Mouse (Mus musculus): ENCODE results near the gene Tgm2.

Gene Tgm2

DNA sequence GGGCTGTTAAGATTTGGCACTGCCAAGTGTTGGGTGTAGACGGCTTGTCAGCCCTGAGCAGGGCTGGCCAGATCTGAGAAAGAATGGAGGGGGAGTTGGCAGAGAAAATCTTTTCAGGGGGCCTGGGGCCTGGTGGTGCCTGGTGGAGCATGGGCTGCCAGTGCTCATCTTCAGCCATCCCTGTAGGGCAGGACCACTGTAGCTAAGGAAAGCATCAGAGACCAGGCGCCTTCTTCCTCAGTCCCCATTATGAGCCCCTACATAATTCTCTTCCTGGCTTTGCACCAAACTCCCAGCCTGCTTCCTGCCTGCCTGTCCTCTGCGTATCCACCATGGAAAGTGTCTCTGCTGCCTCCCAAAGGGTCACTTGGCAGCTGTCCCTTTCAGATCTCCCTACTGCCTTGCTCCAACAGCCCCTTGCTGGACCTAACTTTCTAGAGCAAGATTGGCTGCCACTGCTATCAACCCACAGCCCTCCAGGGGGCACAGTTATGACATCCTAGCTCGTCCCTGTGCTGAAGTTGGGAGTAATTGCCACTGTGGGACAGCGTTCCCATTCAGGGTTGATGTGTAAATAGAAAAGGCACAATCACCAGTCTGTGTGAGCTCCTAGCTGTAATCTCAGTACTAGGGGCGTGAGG, 39.2 kb downstream of the Tgm2 start:
- DNase-seq, result peak; percentile 81

DNA sequence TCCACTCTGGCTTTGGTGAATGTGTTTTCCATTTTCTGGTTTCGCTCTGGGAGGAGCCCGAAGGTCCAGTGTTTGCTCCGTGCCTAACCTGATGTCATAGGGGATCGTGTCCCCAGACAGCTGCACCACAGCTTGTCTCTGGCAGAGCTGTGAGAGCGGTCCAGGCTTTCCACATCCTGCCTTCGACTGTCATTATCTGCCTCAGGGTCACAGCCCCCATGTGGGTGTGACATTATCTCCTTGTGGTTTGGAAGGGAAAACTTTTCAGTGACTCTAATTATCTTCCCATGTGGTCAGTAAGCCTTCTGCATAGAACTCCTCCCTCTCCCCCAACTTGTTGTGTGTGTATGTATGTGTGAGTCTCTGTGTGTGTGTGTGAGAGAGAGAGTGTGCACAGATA, 40.6 kb downstream of the Tgm2 start:
- no peak for DNase-seq

DNA sequence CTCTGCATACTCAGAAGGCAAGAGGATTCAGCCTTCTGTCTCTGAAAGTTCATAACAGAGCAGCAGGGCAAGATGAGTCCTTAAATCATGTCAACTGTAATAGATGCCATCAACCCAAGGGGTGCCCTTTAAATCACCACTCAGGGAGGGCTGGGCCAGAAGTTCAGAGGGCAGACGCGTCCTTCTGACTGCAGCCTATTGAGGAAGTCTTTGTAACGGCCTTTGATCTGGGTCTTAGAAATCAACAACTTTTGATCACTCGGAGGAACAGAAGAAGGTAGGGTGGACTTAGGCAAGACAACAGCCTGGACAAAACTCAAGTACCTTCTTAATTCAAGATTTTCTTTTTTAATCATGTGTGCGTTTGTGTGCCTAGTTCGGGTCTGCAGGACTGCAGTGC, 41.3 kb downstream of the Tgm2 start:
- DNase-seq, result no peak

DNA sequence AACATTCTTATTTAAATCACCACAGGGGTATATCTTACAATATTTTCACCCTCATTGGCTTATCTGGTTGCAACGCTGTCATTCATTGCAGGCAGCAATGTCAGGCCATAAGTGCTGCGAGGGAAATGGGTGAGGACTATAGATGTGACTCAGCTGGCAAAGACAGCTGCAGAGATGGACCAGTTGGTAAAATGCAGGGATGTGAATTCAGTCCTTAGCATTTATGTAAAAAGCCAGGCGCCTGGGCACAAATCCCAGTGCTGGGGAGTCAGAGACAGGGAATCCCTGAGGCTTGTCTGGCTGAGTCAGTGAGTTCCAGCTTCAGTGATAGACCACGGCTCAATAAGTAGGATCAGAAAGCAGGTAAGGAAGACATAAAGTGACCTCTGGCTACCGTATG, 44.5 kb downstream of the Tgm2 start:
- no peak for DNase-seq

DNA sequence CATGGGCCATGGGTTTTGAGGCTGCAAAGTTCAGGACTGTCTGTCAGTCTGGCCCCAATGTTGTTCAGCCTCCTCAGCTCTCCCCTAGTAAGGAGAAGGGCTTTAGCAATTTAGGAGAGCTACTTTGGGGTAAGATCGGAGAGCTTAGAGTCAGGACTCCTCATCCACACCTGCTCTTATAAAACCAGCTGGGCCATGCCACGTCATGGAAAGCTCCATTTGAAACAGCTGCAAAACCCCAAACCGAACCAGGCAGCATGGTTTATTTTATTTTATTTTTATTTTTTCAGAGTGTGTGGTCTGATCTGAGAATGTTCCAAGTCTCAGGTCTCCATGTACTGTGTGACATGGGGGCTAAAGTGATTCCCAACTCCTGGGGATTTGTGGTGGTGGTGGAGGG, 46.7 kb downstream of the Tgm2 start:
- no peak for DNase-seq

DNA sequence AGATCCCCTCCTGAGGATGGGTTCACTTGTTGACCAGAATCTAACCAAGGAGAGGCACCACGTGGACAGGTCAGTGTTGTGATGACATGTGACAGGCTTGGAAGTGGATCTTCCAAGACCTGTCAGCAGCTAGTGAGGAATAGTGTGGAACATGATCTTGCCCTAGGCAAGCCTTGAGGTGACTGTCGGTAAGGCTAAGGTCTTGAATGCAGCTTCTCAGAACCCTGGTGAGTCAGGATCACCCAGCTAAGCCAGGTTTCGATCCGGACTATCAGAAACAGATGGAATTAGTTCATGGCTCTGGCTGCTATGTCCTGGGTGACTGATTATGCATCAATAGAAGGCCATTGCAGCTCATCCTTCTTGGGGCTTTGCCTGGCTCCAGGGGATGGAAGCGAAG, 47.5 kb downstream of the Tgm2 start:
- DNase-seq, result no peak

DNA sequence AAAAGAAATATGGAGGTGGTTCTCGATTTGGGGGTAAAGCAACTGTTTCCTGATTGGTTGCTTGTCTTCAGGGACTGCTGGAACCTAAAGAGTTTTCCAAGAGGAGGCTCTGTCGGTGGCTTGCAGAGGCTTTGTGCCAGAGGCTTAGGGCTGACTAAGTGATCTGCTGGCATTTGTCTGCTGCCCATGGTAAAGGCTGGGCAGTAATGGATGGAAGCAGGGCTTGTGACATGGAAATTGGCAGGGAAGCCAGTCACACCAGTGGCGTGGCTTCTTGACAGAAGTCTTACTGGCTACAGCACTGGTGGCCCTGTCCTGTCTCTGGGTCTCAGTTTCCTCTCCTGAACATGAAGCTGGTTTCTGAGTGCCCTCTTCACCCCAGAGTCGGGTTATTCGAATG, 49.2 kb downstream of the Tgm2 start:
- DNase-seq, result no peak

DNA sequence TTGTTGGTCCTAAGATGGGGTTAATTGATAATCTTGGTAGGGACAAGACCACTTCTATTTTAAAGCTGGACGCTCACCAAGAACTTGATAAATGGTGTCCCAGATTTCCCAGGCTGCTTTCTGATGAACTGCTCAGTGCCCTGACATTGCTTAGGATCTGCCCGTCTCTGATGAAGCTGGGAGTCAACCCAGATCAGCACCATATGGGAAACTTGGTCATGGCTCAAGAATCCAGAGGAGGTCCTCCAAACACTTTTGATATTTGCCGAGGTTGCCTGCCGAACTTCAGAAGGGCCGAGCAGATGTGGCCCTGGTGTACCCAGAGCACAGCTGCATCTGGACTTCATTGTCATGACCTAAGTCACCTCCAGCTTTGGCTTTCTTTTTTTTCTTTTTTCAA, 51.4 kb downstream of the Tgm2 start:
- DNase-seq, result no peak

DNA sequence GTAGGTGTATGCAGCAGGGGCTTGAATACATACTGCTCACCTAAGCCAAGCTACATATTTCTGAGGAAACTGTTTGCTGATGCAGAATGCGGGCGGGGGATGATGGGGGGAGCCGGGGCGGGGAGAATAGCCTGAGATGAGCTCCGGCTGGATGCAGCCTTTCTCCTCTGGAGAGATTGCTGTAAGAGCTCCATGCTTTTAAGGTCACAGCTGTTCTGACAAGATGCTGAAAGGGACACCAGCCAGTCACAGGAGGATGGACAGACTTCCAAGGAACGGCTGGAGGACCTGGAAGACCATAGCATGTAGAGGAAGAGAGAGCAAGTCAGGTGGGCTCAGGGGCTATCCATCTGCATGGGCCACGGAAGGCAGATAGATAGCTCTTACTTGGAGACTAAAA, 51.9 kb downstream of the Tgm2 start:
- DNase-seq, result no peak

DNA sequence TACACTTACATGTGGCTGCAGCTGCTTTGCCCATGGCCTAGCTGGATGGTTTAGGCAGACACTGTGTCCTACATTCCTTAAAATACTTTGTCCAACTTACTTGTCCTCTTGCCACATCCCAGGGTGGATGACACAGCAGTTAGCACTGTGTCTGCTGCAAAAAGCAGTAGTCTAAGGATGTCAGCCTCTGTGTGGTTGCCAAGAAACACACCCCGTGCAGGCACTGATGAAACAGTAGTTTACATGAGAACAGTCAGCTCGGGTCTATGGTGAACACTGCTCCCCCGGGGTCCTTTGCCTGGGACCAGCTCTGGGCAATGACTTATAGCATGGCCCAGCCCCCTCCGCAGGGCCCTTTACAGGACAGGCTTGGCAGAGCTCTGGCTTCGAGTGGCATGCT, 52.9 kb downstream of the Tgm2 start:
- DNase-seq, result no peak

DNA sequence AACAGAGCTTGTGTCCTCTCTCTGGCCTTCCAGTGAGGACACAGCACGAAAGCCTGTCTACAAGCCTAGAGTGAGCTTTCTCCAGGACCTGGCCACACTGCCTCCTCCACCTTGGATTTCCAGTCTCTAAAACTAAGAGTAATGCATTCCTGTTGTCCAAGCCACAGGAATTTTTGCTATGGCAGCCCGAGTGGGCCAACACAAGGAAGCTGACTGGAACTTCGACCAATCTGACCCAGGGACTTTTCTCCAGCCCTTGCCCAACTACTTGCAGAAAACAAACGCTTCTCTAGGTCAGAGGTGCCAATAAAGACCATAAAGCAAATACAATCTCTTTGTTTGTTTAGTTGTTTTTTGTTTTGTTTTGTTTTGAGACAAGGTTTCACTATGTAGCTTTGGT, 56.1 kb downstream of the Tgm2 start:
- no peak for DNase-seq

DNA sequence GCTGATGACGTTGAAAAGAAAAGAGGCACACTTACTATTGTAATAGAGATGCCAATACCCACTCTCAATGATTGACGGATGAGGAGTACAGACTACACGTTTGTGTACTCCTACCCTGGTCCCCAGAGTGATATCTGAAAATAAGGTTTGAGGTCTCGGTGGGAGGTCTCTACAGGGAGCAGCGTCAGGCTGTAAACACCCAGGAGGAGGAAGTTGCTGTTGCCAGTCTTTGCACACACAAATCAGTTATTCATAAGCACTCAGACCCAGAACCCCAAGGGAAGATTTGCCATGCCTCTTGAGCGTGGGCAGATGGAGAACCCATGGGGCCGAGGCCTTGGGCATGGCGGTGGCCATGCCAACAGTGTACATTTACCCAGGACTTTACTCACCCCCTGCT, 61.8 kb downstream of the Tgm2 start:
- DNase-seq, result no peak

DNA sequence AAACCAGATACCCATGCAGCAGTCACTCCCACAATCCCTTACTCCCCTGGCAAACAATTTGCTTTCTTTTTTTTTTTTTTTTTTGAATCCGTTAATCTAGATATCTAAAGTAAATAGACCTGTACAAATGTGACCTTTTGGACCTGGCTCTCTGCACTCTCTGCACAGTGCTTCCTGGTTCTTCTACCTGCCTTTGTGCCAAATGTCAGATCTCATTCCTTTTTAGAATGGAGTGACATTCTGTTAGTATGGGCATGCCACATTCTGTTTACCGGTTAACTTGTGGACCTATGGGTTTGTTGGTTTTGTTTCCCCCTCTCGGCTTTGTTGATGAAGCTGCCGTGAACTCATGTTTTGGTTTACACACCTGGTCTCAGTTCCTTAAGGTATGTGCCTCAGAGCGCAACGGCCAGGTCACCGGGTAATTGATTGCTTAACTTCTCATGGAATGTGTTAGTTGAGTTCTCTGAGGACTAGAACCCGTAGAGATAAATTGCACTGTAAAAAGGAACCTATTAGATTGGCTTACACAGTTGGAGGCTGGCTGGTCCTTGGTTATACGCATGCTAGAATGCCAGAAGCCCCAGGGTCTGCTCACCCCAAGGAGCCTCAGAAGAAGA, 65.5 kb downstream of the Tgm2 start:
- DNase-seq, result no peak

DNA sequence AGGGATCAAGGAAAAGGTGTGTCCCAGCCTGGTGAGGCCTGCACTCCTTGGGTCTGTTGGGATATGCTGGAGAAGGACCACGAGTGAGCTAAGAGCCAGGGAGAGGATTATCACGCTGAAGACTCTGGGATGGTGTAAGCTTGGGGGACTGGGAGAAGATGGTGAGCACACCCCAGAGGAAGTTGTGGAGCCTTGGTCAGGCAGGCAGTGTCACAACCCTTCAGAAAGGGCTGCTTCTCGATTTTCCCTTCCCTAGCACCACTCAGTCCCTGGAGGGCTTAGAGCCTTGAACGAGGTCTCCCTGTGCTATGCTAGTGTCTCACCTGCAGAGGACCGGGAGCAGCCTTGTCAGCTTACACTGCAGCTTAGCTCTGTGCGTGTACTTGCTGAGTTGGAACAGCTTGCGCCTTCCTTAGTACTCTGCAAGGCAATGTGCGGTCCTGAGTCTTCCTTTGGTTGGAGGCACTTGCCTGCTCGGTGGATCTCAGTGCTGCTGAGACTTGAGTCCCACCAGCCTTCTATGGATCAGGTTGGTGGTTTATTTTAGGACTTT, 66.3 kb downstream of the Tgm2 start:
- DNase-seq, result peak; percentile 45

DNA sequence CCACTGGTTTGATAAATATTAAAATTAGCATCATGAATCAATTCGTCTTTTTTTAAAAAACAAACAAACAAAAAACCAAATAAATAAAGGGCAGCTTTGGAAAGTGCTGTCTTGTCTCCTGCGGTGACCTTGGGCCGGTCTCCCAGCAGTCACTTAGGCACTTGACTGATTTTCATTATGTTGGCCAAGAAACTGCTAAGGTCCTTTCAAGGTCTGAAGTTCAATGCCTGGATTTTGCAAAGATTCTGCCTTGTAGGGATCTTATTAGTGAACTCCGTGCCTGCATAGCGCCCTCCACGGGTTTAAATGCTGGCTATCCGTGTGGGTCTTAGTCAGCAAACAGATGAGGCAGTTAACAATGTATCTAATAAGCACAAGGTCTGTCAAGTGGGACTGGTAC, 67.3 kb downstream of the Tgm2 start:
- no peak for DNase-seq

DNA sequence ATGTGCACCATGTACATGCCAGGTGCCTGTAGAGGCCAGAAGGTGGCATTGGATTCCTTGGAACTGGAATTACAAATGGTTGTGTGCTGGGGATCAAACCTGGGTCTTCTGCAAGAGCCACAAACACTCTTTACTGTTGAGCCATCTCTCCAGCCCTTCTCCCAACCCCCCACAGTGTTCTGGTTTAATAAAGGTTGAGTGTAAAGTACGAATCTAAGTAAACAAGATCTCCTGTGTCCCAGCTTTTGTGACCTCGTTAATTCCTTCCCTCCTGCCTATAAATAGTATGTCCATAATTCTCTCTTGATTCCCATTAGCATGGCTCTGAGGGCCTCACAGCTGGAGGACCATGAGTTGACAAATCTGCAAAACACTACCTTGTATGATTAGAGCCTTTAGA, 68.3 kb downstream of the Tgm2 start:
- DNase-seq, result peak; percentile 20

DNA sequence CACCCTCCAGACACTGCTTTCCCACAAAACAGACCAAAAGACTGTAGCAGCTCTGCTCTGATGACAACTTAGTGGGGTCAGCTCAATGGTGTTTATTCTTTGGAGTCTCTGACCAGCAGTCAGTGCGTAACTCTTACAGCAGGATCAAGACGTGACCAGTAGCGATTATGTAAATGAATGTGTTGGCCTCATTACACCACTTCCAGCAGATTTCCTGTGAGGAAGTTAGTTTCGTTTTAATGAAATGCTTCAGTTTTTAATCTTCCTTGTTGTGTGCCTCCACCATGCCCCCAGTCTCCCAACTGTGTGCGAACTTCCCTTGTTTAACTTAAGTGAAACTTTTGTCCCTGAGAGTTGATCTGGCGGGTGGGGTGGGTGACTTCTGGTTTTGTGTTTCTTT, 69.5 kb downstream of the Tgm2 start:
- DNase-seq, result no peak

DNA sequence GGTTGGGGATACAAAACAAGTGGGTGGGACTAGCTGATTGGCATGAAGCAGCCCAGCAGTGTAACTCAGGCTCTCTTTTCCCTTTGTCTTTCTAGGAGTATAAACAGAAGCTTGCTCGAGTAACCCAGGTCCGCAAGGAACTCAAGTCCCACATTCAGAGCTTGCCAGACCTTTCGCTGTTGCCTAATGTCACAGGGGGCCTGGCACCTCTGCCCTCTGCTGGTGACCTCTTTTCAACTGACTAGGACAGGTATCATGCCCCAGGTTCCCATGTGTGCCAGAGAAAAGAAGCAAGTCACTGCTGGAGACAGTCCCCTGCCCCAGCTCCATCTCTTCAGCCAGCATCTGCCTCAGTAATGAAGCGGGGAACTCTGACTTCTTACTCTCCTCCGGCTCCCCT, 71.4 kb downstream of the Tgm2 start:
- no peak for DNase-seq

DNA sequence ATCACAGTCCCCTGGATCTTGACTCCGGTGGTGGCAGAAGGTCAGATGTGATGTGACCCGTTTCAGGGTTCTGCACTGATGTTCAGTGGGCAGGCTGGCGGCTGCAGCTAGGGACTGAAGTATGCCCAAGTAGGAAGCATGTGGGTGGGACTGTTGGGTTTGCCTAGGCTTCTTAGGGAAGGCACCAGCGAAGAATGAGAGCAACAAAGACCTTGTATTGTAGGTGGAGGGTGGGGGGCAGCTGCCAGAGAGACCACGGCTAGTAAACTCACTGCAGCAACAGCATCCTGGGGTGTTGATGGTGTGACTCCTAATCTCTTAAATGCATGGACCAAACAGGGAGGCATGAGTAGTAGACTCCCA, 74.6 kb downstream of the Tgm2 start:
- DNase-seq, result no peak

DNA sequence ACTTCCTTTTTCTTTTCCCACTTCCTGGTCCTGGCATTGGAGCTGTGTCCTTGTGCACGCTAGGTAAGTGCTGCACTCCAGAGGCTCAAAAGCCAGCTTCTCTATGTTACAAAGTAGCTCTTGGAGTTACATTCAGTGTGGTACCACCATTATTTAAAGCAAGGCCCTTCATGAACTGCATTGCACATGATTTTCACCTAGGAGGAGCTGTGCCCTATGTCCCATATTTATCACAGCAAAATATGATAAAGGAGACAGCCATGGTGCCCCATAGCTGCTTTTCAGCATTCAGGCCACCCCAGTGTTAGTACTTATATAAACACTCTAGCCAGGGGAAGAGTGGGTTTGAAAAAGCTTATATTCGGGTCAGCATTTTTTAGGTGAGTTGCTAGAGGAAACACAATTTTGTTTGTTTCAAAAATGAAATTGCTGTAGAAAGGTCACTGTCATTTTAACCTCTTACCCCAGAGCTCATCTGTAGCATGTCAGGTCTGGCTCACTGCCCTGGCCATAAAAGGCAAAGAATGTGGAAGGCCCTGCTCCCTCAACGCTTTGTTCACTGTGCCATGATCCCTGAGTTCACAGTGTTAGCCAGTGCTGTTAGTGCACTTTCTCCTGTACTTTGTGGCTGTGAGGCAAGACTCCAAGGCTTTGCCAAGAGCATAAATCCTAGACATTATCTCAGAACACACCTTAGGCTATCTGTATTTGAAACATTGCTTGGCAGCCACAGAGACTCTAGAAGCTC, 75.2 kb downstream of the Tgm2 start:
- no peak for DNase-seq

DNA sequence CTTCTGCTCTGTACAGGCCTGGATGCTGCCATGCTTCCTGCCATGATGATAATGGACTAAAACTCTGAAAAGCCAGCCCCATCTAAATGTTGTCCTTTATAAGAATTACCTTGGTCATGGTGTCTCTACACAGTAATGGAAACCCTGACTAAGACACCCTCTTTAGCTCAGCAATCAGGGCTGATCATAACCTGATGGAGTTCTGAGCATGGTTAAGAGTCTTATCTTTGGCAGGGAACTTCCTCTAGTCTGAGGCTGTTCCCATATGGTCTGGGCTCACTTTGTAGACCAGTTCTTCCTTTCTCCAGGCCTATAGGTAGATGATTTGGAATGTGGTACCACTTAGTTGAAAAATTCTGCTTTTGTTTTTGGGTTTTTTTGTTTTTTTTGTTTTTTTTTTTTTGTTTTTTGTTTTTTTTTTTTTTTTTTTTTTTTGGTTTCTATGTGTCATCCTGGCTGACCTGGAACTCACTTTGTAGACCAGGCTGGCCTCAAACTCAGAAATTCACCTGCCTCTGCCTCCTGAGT, 77.7 kb downstream of the Tgm2 start:
- no peak for DNase-seq

DNA sequence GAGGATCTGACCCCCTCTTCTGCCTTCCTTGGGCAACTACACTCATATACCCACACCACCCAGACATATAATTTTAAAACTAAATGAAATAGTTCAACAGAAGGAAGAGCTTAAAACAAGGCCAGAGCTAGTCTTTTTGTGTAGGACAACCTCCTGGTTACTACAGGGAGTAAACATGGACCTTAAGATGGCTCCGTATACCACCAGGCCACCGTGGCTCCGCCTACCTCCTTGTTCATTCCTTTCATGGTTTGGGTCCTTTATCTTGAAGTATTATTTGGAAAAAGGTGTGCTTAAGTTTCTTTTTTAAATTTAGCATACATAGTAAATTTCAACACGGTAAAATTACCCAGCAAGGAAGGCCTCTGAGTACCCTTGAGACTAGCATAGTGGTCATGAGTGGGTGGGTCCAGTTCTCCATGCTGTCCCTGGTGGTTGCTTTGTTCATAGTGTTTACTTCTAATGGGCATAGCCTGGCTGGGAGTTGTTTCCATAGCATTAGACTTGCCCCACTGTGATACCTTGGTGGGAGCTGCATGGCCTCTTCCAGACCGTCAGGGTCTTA, 78.9 kb downstream of the Tgm2 start:
- DNase-seq, result no peak

DNA sequence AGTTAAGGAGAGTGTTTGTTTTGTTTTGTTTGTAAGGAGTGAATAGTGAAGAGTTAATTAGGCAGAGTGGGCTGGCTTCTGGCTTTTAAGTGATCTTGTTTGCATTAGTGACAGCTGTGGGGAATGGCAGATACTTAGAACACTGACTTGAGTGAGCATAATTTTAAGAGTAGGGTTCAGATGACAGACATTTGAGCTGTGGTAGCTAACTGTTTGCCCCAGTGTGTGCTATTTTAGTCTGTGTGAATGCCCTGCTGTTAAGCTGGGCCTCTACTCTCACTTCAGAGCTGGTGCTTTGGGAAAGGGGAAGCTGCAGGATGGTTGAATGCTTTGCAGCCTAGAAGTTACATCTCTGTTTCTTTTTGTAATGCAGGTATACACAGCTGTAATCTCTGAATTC, 79.8 kb downstream of the Tgm2 start:
- DNase-seq, result no peak

Measured in retina, postnatal 1 day (tissue).